Mouse (Mus musculus) cortical plate, adult 2 months (tissue): ENCODE results near the gene Abca2.

Experiments
- CTCF ChIP-seq: fragments of 200-500 bp; IDR thresholded peaks from 2 replicates; pipeline ENCODE4 v1.5.1; 2011; ENCODE audit warnings: mild to moderate bottlenecking, control low read depth, low read length; ENCODE audit not compliant: insufficient read depth; ENCODE audit errors: extremely low read depth
- POLR2A ChIP-seq: fragments of 200-500 bp; IDR thresholded peaks from 2 replicates; pipeline ENCODE4 v1.6.1; 2011; ENCODE audit warnings: mild to moderate bottlenecking, low read length, control low read depth; ENCODE audit not compliant: insufficient read depth; ENCODE audit errors: extremely low read depth

DNA sequence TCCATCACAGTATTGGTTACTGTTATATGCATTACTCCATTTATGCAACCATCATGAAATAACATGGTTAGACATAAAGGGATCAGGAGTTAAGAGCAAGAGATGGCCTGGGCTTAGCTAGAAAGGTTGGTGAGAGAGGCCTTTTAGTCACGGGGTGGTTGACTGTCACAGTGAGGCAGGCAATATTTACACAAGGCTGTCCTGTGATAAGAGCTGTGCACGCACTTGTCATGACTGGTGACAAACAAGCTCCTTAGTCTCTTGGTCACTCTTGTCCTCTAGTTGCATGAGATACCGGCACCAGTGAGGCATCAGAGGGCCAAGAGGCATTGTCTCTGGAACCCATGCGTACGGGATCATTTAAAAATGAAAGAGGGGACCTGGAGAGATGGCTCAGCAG is 44.0 kb upstream of the Abca2 start:
- TF ChIP-seq CTCF (no peak), POLR2A (no peak)
